Mouse (Mus musculus): ENCODE data around the gene Mif.

Mif gene

GRCm38 (mm10) chr10:75818641-75819040 lies 41.4 kb downstream of the Mif start:
- no peaks in the 10 kb centered on the region for H3K27me3 ChIP-seq (ENCODE audit: control insufficient read depth, insufficient read depth, low read length, poor library complexity, severe bottlenecking)
- DNase-seq (ENCODE audit: low read depth, low spot score) = no peak
- H3K36me3 ChIP-seq (ENCODE audit: control insufficient read depth, insufficient read depth, low read length, poor library complexity, severe bottlenecking) = no peaks in the 10 kb centered on the region
